Mouse (Mus musculus) kidney, postnatal 36 days (tissue): ENCODE measurements at regions not wholly inside any gene's neighbourhood (a gene's known extent, or its start where the extent isn't known, plus 50 kb on each side); places are given as distances from the start of the nearest gene placed in this dataset.
"Not testable (repeated sequence)": the region's sequence is repeated elsewhere in the genome, so short reads cannot be mapped to it uniquely, and the experiment has no call there.

Experiments
- DNase-seq, 2 experiments: peaks; one replicate each; pipeline ENCODE4 v3.0.0; 2021 to 2022; ENCODE audit warnings: mixed read lengths in 2 of 2

GRCm38 (mm10) chr17:17197229-17197628 lies 76.0 kb downstream of the Zfp97 start:
- DNase-seq = not testable (repeated sequence)

- DNase-seq = no peak
Observed at GRCm38 (mm10) chr17:17229069-17229468, 107.9 kb downstream of the Zfp97 start.

- DNase-seq = peak; percentile 89 to 96
Observed at GRCm38 (mm10) chr17:17234329-17235185, 113.3 kb downstream of the Zfp97 start.

GRCm38 (mm10) chr17:17235186-17235482 lies 113.9 kb downstream of the Zfp97 start:
- DNase-seq = not testable (repeated sequence)
